Mouse (Mus musculus) 416B (cell line): ENCODE measurements around the gene Cbx4.

Experiments
- DNase-seq: peaks from one replicate; pipeline ENCODE4 v3.0.0; 2011; ENCODE audit warnings: low read depth

Cbx4 gene

GRCm38 (mm10) chr11:119056301-119057211, 29.5 kb downstream of the Cbx4 start:
- DNase-seq: peak; percentile 48

GRCm38 (mm10) chr11:119055571-119056131, 30.4 kb downstream of the Cbx4 start:
- DNase-seq: no peak

GRCm38 (mm10) chr11:119054351-119055345, 31.4 kb downstream of the Cbx4 start:
- no peak for DNase-seq

GRCm38 (mm10) chr11:119053738-119054350, 32.2 kb downstream of the Cbx4 start:
- no peak for DNase-seq

- DNase-seq: no peak
Measured at GRCm38 (mm10) chr11:119053257-119053670, 32.8 kb downstream of the Cbx4 start.

GRCm38 (mm10) chr11:119052661-119053256, 33.3 kb downstream of the Cbx4 start:
- DNase-seq: no peak

GRCm38 (mm10) chr11:119051927-119052660, 33.9 kb downstream of the Cbx4 start:
- peak; percentile 57 for DNase-seq

GRCm38 (mm10) chr11:119051426-119051825, 34.6 kb downstream of the Cbx4 start:
- DNase-seq: no peak

- peak; percentile 40 for DNase-seq
Measured at GRCm38 (mm10) chr11:119050361-119050760, 35.7 kb downstream of the Cbx4 start.

GRCm38 (mm10) chr11:119048133-119048510, 37.9 kb downstream of the Cbx4 start:
- no peak for DNase-seq

- DNase-seq: no peak
Measured at GRCm38 (mm10) chr11:119047261-119048132, 38.5 kb downstream of the Cbx4 start.

GRCm38 (mm10) chr11:119046601-119047245, 39.3 kb downstream of the Cbx4 start:
- DNase-seq: no peak

- no peak for DNase-seq
Measured at GRCm38 (mm10) chr11:119044551-119045337, 41.3 kb downstream of the Cbx4 start.

GRCm38 (mm10) chr11:119043761-119044550, 42.1 kb downstream of the Cbx4 start:
- DNase-seq: peak; percentile 60

GRCm38 (mm10) chr11:119043273-119043540, 42.8 kb downstream of the Cbx4 start:
- no peak for DNase-seq

GRCm38 (mm10) chr11:119042466-119043272, 43.4 kb downstream of the Cbx4 start:
- no peak for DNase-seq
